Mouse (Mus musculus) neural tube, embryonic 14.5 days (tissue): ENCODE results near the gene Ccdc151. TPM values are rescaled to one million over a fixed set of nuclear protein-coding genes. Genes with fewer than 3 reads are reported as not detected.
A peak's percentile ranks its signal among the peaks of the same experiment; 100 is the strongest.

Experiments used
- ATAC-seq: fragments of 200-750 bp; cut with Nextera tagmentation; 2 replicates; pipeline ENCODE4 v1.8.0; 2017; ENCODE audit warnings: low read depth, mild to moderate bottlenecking, moderate TSS enrichment, moderate library complexity
- H3K27ac ChIP-seq: fragments of 300-500 bp; sonication (generic); 2 replicates; pipeline ENCODE4 v1.5.1; 2014; ENCODE audit warnings: low read depth, mild to moderate bottlenecking, control low read depth, low read length, moderate library complexity, mixed read lengths
- H3K27me3 ChIP-seq: fragments of 300-500 bp; sonication (generic); 2 replicates; pipeline ENCODE4 v1.6.1; 2014; ENCODE audit warnings: low read length; ENCODE audit not compliant: control insufficient read depth, insufficient read depth
- H3K36me3 ChIP-seq: fragments of 300-500 bp; sonication (generic); 2 replicates; pipeline ENCODE4 v1.6.1; 2014; ENCODE audit warnings: low read length, mixed read lengths; ENCODE audit not compliant: control insufficient read depth, insufficient read depth
- H3K4me1 ChIP-seq: fragments of 300-500 bp; sonication (generic); 2 replicates; pipeline ENCODE4 v1.6.1; 2014; ENCODE audit warnings: low read length; ENCODE audit not compliant: control insufficient read depth, insufficient read depth
- H3K4me2 ChIP-seq: fragments of 300-500 bp; sonication (generic); 2 replicates; pipeline ENCODE4 v1.6.1; 2014; ENCODE audit warnings: mild to moderate bottlenecking, low read depth, low read length, control low read depth
- H3K4me3 ChIP-seq: fragments of 300-500 bp; sonication (generic); 2 replicates; pipeline ENCODE4 v1.5.1; 2014; ENCODE audit warnings: low read depth, low read length, control low read depth, mixed read lengths
- H3K9ac ChIP-seq: fragments of 300-500 bp; sonication (generic); replicated peaks from 2 replicates; pipeline ENCODE4 v1.6.1; 2014; ENCODE audit warnings: low read depth, mild to moderate bottlenecking, control low read depth, low read length, mixed read lengths
- H3K9me3 ChIP-seq: fragments of 300-500 bp; sonication (generic); 2 replicates; pipeline ENCODE4 v1.6.1; 2016; ENCODE audit warnings: low read length; ENCODE audit not compliant: control insufficient read depth
- WGBS: fragments of 180-500 bp; shearing (Covaris S2); extraction: QIAGEN DNeasy Blood & Tissue Kit; methylation state at CpG from one replicate; pipeline ENCODE4 v1.1.7; 2014; 5-methylcytosine and 5-hydroxymethylcytosine counted together
- polyA plus RNA-seq: library from polyadenylated mRNA; unstranded; fragments of >200 nt; fragmentation: Nextera tagmentation; extraction: Ambion mirVana; gene quantifications from 2 replicates; pipeline ENCODE4 v1.2.1, GENCODE M21; 2014

Ccdc151 gene
- polyA plus RNA-seq, 1 experiment from 2014 or later = 5.4 TPM

DNA sequence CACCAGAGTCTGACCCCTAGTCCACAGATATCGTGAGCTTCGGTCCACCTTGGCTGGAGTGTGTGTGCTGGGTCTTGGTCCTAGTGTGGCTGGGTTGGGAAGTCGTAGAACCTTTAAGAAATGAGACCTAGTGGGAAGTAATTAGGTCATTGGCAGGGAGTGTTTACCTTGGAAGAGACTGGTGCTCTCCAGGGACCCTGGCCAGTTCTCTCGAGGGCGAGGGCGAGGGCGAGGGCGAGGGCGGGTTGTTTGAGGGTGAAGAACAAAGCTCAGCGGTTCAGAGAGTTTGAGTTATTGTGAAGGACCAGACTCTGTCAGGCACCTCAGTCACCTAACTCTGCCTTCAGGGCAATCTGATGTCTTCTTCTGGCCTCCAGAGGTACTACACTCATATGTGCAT is 35.4 kb upstream of the Ccdc151 start:
- 86% methylated on average over 10 of the region's 10 CpGs for WGBS
- Histone ChIP-seq H3K27ac (no peak overlapping the region), H3K4me1 (peaks cover 10% of the 10 kb centered on the region), H3K36me3 (peaks cover 15% of the 10 kb centered on the region; the same call in 1 of the 2 replicates), H3K27me3 (no peaks in the 10 kb centered on the region), H3K9me3 (no peaks in the 10 kb centered on the region), H3K4me2 (no peak overlapping the region), H3K9ac (no peak overlapping the region), H3K4me3 (no peak overlapping the region)
- no peak for ATAC-seq

DNA sequence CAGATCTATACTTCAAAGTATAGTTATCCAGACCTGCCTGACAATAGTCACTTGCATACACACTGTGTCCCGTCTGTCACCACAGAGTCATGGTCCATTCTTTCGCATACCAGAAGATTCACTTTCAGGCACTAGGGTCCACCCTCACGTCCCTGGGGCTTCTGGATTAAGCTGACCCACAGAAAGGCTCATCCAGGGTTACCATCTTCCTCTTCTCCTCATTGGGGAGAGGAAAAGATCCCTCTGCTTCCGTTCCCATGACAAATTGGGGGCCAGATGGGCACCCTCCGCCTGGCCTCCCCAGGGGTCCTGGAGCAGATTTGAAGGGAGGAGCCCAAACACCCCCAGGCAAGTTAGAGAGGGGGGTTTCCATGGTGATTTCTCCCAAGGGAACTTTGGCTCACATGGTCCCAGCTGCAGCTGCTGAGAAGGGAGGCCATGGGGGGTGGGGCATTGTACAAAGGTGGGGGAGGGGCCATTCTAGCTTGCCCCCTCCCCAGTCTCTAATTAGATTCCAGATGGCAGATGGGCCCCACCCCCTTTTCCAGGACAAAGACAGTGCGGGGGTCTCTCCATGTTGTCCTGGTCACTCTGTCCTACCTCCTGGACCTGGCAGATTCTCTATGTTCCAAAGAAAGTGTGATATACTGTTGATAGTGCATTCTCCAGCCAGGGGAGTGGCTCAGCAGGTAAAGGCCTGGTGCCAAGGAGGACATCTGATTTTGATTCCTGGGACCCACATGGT is 33.0 kb upstream of the Ccdc151 start:
- no peak overlapping the region for H3K4me3 ChIP-seq
- peaks cover 22% of the 10 kb centered on the region for H3K36me3 ChIP-seq
- peaks cover 10% of the 10 kb centered on the region for H3K4me1 ChIP-seq
- H3K27me3 ChIP-seq = no peaks in the 10 kb centered on the region
- H3K27ac ChIP-seq = peak overlapping the region; percentile 34; the same call in 1 of the 2 replicates
- ATAC-seq = peak; percentile 54
- no peak overlapping the region for H3K4me2 ChIP-seq
- H3K9me3 ChIP-seq = no peaks in the 10 kb centered on the region
- no peak overlapping the region for H3K9ac ChIP-seq
- WGBS = 15% methylated on average over 6 of the region's 6 CpGs

DNA sequence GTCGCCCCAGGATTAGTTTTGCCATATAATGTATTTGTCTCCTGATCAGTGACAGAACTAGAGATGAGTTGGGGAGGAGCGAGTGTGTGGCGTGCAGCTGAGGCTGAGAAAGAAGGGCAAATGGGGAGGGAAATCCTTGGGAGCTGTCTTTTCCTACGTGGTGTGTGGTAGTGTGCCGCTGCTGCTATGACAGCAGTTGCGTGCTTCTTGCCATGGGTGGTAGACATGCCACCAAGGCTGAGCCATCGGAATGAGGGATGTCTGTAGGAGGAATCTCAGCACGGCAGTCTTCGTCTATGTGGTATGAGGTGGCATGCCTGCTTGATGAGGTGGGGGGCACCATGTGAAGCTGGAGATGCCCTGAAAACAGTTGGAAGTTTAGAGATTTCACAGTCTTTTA is 28.0 kb upstream of the Ccdc151 start:
- no peaks in the 10 kb centered on the region for H3K9me3 ChIP-seq
- H3K27ac ChIP-seq = no peak overlapping the region
- 96% methylated on average over 9 of the region's 9 CpGs for WGBS
- H3K4me2 ChIP-seq = no peak overlapping the region
- peaks cover 2% of the 10 kb centered on the region; the same call in 1 of the 2 replicates for H3K4me1 ChIP-seq
- no peak overlapping the region for H3K4me3 ChIP-seq
- H3K27me3 ChIP-seq = no peaks in the 10 kb centered on the region
- no peak overlapping the region for H3K9ac ChIP-seq
- peaks cover 28% of the 10 kb centered on the region for H3K36me3 ChIP-seq
- ATAC-seq = no peak

DNA sequence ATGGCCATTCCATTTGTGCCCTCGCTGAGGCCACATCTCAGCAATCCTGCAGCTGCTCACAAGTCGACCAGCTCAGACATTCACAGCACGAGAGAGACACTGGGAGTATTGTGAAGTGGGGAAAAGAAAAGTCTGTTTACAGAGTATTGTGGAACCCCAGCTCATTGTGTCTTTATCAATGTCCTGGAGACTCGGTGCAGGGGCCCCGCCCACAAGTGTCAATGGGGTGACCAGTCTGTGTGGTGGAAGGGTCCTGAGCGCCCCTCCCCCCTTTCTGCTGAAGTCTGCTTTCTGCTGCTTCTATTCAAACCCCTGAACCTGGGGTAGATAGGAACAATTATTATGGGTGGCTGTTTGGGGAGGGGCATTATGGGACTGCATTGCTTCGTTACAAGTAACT is 26.0 kb upstream of the Ccdc151 start:
- peaks cover 35% of the 10 kb centered on the region for H3K36me3 ChIP-seq
- H3K27me3 ChIP-seq = no peaks in the 10 kb centered on the region
- ATAC-seq = no peak
- no peak overlapping the region for H3K9ac ChIP-seq
- no peaks in the 10 kb centered on the region for H3K4me1 ChIP-seq
- 23% methylated on average over 7 of the region's 7 CpGs for WGBS
- no peak overlapping the region for H3K4me3 ChIP-seq
- no peaks in the 10 kb centered on the region for H3K9me3 ChIP-seq
- H3K4me2 ChIP-seq = no peak overlapping the region
- no peak overlapping the region for H3K27ac ChIP-seq

DNA sequence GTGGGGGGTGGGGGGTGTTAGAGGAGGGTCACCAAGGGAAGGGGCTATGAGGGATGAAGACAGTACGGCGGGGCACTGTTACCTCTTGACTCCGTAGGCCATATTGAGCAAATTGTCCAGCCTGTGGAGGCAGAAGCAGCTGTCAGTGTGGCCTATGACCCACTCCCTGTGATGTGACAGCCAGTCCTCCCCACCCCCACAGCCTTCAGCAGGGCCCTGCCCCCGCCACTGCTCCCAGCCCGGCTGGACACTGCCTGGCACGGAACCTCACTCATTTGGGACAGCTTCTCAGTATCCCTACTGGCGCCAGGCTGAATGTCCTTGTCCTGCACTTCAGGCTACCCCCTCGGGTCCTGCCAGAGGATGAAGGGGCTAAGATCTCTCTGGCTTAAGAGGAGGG is 22.2 kb upstream of the Ccdc151 start:
- Histone ChIP-seq H3K4me1 (no peaks in the 10 kb centered on the region), H3K27me3 (no peaks in the 10 kb centered on the region), H3K4me2 (no peak overlapping the region), H3K36me3 (peaks cover 25% of the 10 kb centered on the region), H3K9ac (no peak overlapping the region), H3K4me3 (no peak overlapping the region), H3K9me3 (no peaks in the 10 kb centered on the region), H3K27ac (no peak overlapping the region)
- WGBS = 66% methylated on average over 8 of the region's 8 CpGs
- no peak for ATAC-seq

DNA sequence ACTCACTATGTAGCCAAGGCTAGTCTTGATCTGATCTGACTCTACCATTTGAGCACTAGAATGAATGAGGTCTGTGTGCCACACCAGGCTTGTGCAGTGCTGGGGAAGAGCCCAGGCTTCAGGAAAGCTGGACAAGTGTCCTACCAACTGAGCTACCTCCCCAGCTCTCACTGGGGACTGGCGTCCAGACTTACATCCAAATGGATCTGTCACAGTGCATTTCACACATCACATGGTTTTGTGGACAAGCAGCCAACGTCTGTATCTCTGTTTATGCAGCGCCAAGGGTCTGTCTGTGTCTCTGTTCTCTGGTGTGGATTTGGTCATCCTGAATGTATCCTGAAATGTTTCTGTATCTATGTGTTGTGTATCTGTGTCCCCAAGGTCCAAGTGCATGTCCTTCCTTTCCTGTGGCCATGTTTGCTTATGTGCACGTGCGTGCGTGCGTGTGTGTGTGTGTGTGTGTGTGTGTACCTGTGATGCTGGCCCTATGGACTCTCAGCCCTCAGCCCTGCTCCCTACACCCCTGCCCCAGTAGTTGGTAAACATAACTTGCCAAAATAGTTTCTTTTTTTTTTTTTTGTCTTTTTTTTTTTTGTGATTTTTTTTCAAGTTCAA is 14.9 kb upstream of the Ccdc151 start:
- H3K9me3 ChIP-seq = no peaks in the 10 kb centered on the region
- 75% methylated on average over 7 of the region's 7 CpGs for WGBS
- H3K27ac ChIP-seq = no peak overlapping the region
- no peaks in the 10 kb centered on the region for H3K27me3 ChIP-seq
- H3K4me2 ChIP-seq = no peak overlapping the region
- no peaks in the 10 kb centered on the region for H3K4me1 ChIP-seq
- H3K36me3 ChIP-seq = peaks cover 24% of the 10 kb centered on the region
- ATAC-seq = no peak
- H3K4me3 ChIP-seq = no peak overlapping the region
- H3K9ac ChIP-seq = no peak overlapping the region

DNA sequence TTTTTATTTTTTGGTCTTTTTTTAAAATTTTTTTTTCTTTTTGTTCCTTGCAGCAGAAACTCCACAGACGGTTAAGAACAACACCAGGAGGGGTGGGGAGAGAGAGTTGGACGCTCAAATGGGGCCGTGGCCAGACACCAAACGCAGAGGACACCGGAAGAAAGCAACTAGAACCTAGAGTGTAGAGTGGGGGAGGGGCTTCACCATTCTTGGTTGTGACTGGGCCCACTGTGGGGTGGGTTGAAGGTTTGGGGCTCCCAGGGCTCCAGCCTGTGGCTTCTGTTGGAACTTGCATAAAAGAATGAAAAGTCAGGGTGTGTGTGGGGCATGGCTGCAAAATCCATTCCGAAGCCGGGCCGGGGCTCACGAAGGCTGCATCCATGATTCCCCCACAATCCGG is 13.8 kb upstream of the Ccdc151 start:
- Histone ChIP-seq H3K4me3 (no peak overlapping the region), H3K27me3 (no peaks in the 10 kb centered on the region), H3K4me1 (no peaks in the 10 kb centered on the region), H3K36me3 (peaks cover 34% of the 10 kb centered on the region), H3K9me3 (no peaks in the 10 kb centered on the region), H3K27ac (no peak overlapping the region), H3K4me2 (no peak overlapping the region), H3K9ac (no peak overlapping the region)
- ATAC-seq = no peak
- 68% methylated on average over 10 of the region's 10 CpGs for WGBS

DNA sequence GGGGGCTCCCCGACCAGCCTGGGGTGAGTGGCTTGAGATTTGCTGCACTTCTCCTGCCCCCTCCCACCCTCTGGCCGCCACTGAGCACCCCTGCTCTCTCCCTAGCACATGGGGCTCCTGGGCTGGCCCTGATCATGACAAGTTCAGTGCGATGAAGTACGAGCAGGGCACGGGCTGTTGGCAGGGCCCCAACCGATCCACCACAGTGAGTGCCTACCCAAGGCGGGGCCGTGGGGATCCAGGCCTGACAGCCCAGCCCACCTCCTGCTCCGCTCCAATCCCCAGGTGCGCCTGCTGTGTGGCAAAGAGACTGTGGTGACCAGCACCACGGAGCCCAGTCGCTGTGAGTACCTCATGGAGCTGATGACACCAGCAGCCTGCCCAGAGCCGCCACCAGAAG is 10.3 kb upstream of the Ccdc151 start:
- no peak overlapping the region for H3K27ac ChIP-seq

DNA sequence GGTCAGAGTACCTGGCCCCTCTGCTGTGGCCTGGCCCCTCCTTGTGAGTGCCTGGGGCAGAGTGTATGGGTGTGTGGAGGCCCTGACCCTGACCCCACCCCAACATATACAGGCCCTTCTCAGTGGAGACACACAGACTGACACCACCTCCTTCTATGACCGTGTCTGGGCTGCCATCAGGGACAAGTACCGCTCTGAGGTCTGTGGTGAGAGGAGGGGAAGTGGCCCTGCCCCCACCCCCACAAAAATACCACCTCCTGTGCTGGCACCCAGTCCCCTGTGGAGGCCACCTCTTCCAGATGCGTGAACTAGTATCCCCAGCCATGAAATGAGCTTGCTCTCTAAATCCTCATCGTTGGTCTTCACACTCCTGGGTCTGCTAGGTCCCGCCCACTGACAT is 8.6 kb upstream of the Ccdc151 start:
- Histone ChIP-seq H3K9ac (no peak overlapping the region), H3K4me3 (no peak overlapping the region), H3K36me3 (peaks cover 56% of the 10 kb centered on the region), H3K27me3 (no peaks in the 10 kb centered on the region), H3K27ac (no peak overlapping the region), H3K4me1 (no peaks in the 10 kb centered on the region), H3K4me2 (no peak overlapping the region), H3K9me3 (no peaks in the 10 kb centered on the region)
- ATAC-seq = 0 out of 2 replicates have a peak, but pooled peaks have one; percentile 28
- WGBS = 85% methylated on average over 5 of the region's 5 CpGs

More for the DNA sequence above, 10.3 kb upstream of the Ccdc151 start:
- Histone ChIP-seq H3K27me3 (no peaks in the 10 kb centered on the region), H3K4me3 (no peak overlapping the region), H3K9me3 (no peaks in the 10 kb centered on the region), H3K4me1 (no peaks in the 10 kb centered on the region), H3K4me2 (no peak overlapping the region), H3K36me3 (peaks cover 58% of the 10 kb centered on the region), H3K9ac (no peak overlapping the region)
- ATAC-seq = no peak
- WGBS = 91% methylated on average over 13 of the region's 13 CpGs
